Mouse (Mus musculus) kidney, postnatal 36 days (tissue): ENCODE measurements around the gene Inpp5a.

ENCODE experiments used
- DNase-seq, 2 experiments: peaks; one replicate each; pipeline ENCODE4 v3.0.0; 2021 to 2022; ENCODE audit warnings: mixed read lengths in 2 of 2

Inpp5a gene

GRCm38 (mm10) chr7:139388670-139389212, at the start of gene Inpp5a:
Gene Inpp5a, plus strand, starts transcription at chr7:139389109.
- DNase-seq: peak; percentile 99 to 100

- DNase-seq: no peak
Measured at GRCm38 (mm10) chr7:139339184-139339583, 49.7 kb upstream of the Inpp5a start.

GRCm38 (mm10) chr7:139341020-139341660, 47.8 kb upstream of the Inpp5a start:
- no peak for DNase-seq

GRCm38 (mm10) chr7:139342809-139343208, 46.1 kb upstream of the Inpp5a start:
- DNase-seq: peak in 1 of 2 experiments; percentile 11

- DNase-seq: no peak
Measured at GRCm38 (mm10) chr7:139347051-139347450, 41.9 kb upstream of the Inpp5a start.

DNA sequence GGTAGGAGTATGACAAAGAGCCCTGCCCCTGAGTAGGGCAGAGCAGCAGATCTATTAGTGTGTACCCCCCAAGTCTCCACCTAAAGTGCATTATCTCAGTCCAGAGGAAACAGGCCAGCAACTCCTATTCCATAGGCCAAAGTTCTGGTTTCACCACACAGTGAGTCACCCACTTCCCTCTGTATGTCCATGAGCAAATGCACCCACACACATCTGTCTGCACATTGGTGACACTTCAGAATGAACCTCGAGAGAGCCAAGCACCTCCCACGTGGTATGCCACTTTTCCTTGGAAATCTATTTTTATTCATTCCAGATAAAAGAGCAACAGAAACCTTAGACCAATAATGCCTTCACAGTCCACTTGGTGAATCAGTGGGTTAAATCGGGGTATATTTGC, 38.3 kb upstream of the Inpp5a start:
- DNase-seq: no peak

DNA sequence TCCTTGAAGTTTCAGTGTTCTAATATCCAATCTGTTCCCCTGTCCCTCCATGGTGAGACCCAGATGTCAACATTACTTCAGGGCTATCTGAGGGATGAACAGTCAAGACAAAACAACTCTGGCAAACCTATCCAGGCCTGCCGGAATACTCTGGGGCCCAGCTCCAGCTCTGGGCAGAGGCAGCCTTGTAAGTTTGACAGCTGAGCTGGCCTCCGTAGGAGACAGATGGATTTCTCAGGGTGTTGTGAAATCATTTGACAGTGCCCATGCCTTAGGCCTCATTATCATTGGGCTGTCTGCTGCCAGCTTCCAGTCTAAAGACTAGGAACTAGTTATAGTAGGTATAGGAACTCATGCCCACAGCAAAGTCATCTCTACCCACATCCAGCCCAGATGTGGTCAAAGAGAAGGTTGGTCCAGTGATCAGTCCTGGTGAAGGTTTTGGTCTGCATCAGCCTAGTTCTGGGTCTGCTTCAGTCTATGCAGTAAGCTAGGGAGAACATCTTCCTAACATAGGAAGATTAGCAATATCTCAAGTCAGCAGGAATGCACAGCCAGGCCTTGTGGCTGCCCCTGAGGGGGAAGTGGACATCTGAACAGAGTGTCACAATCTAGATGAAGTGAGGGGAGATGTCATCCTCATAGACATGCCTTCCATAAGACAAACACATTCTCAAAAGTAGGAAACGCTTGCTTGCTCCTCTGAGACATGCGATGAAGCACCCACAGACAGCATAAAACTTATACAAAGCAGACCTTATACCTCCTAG, 34.4 kb upstream of the Inpp5a start:
- DNase-seq: no peak

- DNase-seq: no peak
Measured at GRCm38 (mm10) chr7:139357043-139357442, 31.9 kb upstream of the Inpp5a start.

GRCm38 (mm10) chr7:139359906-139360305, 29.0 kb upstream of the Inpp5a start:
- peak; percentile 27 to 74 for DNase-seq

DNA sequence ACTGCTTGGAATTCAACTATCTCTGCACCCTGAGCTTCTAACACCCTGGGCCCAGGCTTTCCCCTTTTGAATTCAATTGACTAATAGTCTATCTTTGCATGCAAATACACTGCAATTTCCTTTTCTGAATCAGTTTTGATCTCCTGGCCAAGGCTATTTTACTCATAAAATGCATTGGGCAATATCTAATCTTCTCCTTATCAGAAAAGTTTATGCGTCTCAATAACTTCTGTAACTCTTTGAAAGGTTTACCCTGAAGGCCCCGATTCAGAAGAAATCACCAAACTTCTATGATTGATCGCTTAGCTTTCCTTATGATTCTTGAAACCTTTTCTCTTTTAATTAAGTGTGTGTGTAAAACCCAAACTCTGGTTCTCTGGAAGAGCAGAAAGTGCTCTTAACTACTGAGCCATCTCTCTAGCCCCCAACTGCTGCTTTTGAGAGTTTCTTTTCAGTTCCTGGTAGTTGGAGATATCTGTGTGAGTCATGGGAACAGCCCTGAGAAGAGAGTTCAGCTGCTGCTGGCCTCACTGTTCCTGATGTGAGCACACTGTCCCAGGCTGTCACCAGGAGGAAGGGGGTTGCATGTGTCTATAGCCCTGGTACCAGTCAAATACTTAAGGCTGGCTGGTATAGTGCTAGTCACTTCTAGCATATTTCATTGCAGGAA, 27.9 kb upstream of the Inpp5a start:
- no peak for DNase-seq

GRCm38 (mm10) chr7:139361799-139362198, 27.1 kb upstream of the Inpp5a start:
- no peak for DNase-seq

DNA sequence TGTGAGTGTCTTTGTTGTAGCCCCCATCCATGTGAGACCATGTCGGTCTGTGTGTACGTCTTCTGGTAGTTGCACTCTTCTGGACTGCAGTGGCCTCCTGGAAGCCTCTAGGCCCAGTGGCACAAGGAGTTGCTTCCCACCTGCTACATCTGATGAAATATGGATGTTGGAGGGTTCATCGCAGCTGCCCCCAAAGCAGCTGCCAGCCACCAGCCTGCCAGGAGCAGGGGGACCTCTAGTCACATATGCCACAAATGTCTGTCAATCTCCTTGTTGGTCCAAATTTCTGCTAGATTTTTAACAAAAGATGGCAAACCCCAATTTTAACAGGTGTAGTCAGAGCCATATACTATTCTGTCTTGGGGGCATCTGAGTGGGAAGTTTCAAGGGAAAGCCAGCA, 26.4 kb upstream of the Inpp5a start:
- no peak for DNase-seq

DNA sequence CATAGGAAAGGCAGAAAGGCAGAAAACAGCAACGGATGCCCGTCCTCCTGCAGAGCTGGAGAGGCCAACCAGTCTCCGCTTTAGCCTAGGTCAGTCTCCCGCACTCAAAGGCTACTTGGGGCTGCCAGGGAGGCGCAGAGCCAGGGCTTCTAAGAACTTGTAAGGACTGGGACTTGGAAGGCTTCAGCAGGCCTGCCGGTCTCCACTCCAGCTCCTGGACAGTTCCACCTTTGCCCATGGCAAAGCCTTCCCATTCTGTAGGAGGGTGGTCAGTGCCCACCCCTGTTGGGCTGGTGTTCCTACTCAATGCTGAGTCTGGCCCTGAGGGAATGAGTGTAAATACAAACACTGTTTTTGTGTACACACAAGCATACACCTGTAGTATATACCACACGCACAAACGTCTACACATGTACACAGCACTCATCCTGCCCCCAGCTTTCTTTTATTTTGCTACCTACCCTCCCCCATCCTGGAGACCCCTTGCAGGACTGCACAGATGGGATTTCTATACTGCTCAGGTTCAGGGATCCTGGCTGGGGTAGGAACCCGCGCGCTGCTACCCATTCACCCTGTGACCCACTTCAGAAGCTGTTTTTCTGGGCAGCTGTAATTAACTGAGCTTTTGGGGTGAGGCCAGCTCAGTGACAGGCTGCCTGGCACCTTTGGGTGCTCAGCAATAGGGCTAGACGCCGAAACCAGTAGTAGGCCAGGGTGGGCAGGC, 25.5 kb upstream of the Inpp5a start:
- peak; percentile 51 to 76 for DNase-seq

- peak; percentile 96 for DNase-seq
Measured at GRCm38 (mm10) chr7:139364005-139364557, 24.8 kb upstream of the Inpp5a start.

GRCm38 (mm10) chr7:139364936-139365830, 23.7 kb upstream of the Inpp5a start:
- peak in 1 of 2 experiments; percentile 23 for DNase-seq

DNA sequence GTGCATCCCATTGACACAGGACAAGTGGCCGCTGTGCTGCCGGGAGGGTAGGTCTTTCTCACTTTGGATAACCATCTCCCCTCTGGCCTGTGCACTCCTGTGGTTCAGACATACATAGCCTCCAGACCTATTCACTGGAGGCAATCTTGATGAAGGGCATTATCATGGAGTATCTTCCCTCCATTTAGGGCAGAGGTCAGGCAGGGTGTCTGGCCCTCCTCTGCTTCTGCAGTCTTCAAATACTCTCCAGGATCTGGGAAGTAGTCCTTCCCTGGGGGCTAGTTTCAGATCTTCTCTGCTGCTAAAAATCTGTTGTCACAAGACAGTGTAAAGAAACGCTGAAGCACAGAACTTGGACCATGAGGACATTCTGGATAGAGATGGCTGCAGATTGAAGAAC, 22.8 kb upstream of the Inpp5a start:
- DNase-seq: no peak

- peak; percentile 69 to 83 for DNase-seq
Measured at GRCm38 (mm10) chr7:139366549-139366948, 22.4 kb upstream of the Inpp5a start.

DNA sequence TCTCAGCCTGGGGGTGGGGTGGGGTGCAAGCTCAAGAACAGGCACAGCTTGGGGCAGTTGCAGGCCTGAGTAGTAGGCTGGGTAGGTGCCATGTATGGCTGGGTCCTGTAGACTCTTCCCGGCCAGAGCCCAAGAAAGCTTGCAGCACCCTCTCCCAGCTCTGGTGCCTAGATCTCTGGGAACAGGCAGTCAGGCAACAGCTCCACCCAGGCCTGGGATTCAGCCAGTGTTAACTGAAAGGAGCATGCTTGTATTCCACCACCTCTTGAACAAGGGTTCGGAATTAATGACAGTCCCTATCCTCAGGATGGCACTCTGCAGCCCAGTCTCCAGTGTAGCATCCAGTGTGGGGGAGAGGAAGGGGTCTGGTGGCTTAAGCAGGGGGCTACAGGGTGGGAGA, 20.7 kb upstream of the Inpp5a start:
- DNase-seq: peak in 1 of 2 experiments; percentile 38

GRCm38 (mm10) chr7:139368722-139369380, 20.1 kb upstream of the Inpp5a start:
- peak; percentile 82 to 89 for DNase-seq

- DNase-seq: peak; percentile 47 to 59
Measured at GRCm38 (mm10) chr7:139369501-139370088, 19.3 kb upstream of the Inpp5a start.
